Mouse (Mus musculus): ENCODE measurements around the gene Zc3h7a. TPM values are rescaled to one million over a fixed set of nuclear protein-coding genes. Genes with fewer than 3 reads are reported as not detected.

Gene Zc3h7a
- total RNA-seq, 4 experiments from 2014 or later: 72.6 to 102 (median 80.1) TPM

Small RNA genes lying within 50 kb of the gene (microRNA-seq; reads per million reads assigned to microRNA genes)
- 7.3 to 11.9 reads per million in 2 experiments for gene Gm23935

Other genes starting within 250 kb of the Zc3h7a start
- 100 to 1,000 TPM; 137 to 163 (median 148) TPM for gene Snn, start 115.4 kb downstream of the Zc3h7a start, total RNA-seq (2022)
- 10 to 100 TPM; 12.2 to 37.8 (median 21.5) TPM for gene Litaf, start 110.2 kb downstream of the Zc3h7a start, total RNA-seq (2022)
- 10 to 100 TPM; 27.5 to 31.0 (median 29.2) TPM for gene Txndc11, start 41.7 kb downstream of the Zc3h7a start, total RNA-seq (2022)
- gene Rsl1d1, start 26.9 kb upstream of the Zc3h7a start, total RNA-seq (2022): 10 to 100 TPM; 53.9 to 58.9 (median 55.8) TPM
- 10 to 100 TPM; 81.2 to 88.4 (median 85.3) TPM for gene Gspt1, start 77.9 kb upstream of the Zc3h7a start, total RNA-seq (2022)
- under 1 TPM in 3 of 4 experiments, not detected in 1; 0.57 to 0.96 (median 0.68) TPM for gene Tnfrsf17, start 137.4 kb upstream of the Zc3h7a start, total RNA-seq (2022)
- gene Snx29, start 146.5 kb upstream of the Zc3h7a start, total RNA-seq (2022): 10 to 100 TPM; 23.8 to 32.9 (median 29.4) TPM

Data from layer of hippocampus, adult 8-10 months (tissue).